Mouse (Mus musculus) ES-Bruce4 (cell line): ENCODE results near the gene Arhgef11.

ENCODE experiments used
- CTCF ChIP-seq: IDR thresholded peaks from one replicate; pipeline ENCODE4 v1.8.1; 2011; ENCODE audit warnings: low read depth, low read length
- POLR2A ChIP-seq: IDR thresholded peaks from one replicate; pipeline ENCODE4 v1.8.1; 2011; ENCODE audit warnings: low read length; ENCODE audit not compliant: insufficient read depth

DNA sequence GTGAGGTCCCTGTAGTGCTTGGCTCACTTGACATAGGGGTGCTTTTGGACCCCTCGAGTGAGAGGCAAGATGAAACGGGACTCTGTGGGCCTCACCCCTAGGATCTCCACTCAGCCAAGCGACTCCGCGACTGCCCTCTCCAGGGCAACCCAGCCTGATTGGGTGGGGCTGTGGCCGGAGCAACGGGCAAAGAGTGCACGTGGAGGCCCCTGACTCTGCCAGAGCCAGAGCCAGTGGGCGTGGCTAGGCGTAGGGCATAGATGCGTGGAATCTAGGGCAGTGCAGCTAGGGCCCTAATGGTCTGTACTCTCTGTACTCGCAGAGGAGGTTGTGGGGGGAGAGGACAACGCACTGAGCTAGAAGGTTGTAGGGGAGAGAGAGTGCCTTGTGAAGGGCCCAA is 131.1 kb downstream of the Arhgef11 start, which contains the start of gene Lrrc71:
- no peak for TF ChIP-seq POLR2A
- no peak for TF ChIP-seq CTCF
